Mouse (Mus musculus) lung, postnatal 36 days (tissue): ENCODE measurements around the gene Slc7a14.

Experiments
- DNase-seq: peaks from one replicate; pipeline ENCODE4 v3.0.0; 2022; ENCODE audit warnings: mixed read lengths

Slc7a14 gene

DNA sequence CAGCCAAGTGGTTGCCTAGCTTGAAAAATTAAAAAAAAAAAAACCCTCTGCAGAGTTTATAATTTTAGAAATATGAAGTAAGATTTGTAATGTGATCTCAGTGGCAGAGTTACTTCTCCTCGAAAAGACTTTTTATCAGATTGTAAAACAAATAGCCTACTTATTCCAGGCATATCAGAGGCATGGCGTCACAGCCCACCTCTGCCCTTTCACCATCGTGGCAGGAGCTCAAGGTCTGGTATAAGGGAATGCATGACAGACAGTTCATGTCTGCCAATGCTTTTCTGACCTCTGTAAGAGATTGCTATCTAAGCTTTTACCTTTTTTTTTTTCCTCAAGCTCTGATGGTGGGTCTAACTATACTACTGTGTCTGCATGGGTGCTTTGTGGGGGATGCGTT lies 102.1 kb downstream of the Slc7a14 start:
- no peak for DNase-seq

DNA sequence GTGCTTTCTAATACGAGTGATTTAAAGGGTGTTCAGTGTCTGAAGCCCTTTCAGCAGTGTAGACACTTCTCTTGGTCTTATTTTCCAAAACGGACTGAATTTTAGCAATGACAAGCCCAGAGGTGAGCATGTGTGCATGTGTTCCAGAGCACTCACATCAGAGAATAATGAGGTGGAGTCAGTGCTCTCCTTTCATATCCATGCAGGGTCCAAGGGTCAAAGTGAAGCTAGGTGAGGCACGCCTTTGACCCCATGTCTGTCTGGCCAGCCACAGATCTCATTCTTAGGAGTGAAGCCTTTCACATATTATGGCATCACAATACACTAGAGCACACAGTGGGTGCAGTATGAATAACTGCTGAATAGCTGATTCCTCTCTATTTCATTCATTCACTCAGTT lies 105.0 kb downstream of the Slc7a14 start:
- no peak for DNase-seq

DNA sequence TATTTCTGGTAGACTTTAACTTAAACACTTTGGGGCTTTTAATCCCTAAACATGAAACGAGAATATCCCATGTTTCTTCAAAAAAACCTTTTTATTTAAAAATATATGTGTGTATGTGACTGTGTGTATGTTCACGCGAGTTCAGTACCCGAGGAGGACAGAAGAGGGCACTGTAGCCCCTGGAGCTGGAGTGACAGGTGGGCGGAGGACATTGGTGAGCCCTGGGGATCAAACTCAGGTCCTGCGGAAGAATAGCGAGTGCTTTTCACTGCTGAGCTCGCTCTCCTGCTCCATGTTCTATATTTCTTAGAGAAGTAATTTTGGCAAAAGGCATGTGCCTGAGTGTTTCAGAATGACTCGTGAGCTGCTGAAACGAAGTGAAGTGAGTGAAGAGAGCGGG lies 106.2 kb downstream of the Slc7a14 start:
- DNase-seq = no peak

DNA sequence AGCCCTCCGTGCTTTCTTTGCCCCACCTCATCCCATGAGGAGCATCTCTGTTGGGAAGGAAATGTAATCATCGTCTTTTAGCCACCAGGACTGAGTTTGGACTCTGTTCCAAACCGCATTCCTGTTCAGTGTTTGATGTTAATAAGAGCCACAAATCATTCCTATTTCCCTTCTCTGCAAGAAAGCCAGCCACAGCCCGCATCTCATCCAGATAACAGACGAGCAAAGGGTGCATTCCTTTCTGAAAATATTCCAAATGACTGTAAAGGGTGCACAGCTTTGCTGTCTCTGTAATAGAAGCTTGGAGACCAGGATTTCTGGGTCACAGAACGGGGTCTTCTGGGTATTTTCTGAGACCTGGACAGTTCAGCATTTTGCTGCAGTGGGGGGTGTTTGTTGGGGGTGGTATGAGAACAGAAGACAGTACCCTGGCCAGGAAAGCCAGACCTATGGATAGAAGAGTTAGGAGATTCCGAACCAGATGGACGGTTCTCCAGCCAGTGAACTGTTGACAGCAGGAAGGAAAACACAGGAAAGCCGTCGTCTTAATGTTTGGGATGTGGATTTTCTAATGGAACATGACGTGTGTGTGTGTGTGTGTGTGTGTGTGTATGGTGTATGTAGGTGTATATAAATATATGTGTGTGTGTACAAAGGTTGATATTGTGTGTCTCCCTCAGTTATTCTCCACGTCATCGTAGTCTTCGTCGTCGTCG lies 110.9 kb downstream of the Slc7a14 start:
- DNase-seq = no peak

DNA sequence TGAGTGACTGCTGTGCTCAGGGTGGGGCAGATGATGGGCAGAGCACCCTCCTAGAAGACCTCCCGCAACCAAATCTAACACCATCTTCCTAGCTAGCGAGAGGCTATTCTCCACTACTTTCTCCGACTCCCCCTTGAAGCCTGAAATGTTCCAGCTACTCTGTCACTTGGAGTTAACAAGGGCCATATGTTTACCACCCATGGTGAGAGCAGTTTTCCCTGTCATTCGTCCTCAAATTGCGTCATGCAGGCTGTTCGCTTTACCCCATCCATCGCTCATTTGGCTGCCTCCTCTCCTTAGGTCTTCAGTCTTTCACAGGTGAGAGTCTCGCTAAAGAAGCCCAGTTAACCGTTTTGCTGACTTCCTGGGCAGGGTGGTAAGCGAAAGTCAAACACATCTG lies 118.8 kb downstream of the Slc7a14 start:
- no peak for DNase-seq

DNA sequence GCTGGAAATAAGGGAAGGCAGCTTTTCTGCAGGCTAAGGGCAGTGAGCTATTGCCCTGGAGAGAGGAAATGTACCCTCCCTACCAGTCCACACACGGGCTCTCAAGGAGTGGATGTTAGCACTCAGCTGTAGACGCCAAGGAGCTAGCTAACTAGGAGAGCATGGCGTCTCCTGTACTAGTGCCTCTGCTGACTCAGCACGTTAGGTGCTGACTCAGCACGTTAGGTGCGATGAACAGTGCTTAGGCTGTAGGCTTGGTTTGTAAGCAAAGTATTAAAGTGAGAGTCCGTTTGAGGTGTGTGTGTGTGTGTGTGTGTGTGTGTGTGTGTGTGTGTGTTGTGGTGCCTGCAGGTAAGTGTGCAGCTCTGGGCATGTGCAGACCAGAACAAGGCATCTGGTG lies 119.8 kb downstream of the Slc7a14 start:
- no peak for DNase-seq

DNA sequence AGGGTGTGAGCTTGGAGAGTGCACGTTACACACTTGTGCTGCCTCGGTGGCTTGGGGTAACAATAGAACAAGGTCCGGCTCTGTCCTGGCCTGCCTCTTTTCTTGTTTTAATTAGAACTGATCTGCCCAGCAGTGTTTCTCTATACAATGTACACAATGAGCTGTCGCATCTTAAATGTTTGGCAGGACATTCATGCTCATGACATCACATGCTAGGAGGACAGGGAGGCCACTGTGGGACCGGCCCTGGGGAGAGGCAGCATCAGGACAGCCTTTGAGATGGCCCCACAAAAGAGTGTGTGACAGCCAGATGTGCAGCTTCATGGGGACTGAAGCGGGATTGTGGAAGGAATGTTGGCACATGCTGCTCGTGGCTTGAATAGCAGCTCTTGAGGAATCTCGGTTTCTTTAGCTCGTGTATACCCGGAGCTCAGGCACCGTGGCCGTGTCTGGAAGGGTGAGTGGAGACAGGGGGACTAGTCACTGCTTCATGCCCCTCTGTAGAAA lies 143.8 kb downstream of the Slc7a14 start:
- no peak for DNase-seq

DNA sequence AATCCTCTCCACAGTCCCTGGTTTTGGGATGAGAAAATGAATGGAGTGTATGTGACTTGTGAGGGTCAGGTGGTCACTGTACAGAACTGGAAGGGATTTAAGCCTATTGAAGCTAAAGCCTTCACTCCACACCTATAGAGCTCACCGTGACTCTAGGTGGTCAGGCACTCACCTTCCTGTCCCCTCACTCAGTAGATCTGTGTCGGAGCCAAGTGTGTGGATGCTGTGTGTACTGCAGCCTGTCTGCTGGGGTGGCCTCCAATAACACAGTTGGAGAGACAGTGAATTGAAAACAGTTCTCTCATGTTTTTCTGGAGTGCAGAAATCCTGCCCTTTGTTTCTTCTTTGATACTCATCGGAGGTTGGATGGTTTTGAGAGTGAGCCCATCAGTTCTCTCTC lies 144.4 kb downstream of the Slc7a14 start:
- DNase-seq = no peak

DNA sequence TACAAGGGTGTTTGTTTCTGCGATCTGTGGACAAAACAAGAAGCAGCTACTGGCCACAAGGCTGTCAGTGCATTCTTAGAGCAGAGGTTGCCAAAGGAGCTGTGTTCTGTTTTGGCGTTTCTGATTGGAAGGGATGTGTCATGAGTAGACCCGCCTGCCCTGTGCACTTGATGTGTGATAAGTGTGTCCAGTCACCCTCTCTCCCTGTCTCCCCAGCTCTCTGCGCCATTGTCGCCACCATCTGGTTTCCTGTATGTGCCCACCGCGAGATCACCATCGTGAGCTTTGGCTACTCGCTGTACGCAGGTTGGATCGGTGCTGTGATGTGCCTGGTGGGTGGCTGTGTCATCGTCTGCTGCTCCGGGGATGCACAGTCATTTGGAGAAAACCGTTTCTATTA lies 147.3 kb downstream of the Slc7a14 start:
- no peak for DNase-seq

DNA sequence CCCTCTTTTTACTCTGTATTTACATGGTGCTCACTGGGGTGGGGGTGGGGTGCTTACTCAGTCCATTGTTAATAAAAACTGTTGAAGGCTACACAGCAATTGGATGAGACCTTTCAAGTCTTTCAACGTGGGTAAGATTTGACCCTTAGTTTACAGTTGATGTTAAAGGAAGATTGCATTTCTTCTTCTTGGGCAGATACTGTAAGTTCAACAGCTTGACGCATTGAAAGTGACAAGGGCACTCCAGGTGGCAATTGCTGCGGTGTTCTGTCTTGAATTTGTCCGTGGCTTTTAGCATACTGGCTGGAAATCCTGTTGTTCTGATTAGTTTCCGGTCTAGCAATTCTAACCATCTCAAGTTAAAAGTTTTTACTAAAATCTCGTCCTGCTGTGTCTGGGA lies 148.8 kb downstream of the Slc7a14 start:
- no peak for DNase-seq

DNA sequence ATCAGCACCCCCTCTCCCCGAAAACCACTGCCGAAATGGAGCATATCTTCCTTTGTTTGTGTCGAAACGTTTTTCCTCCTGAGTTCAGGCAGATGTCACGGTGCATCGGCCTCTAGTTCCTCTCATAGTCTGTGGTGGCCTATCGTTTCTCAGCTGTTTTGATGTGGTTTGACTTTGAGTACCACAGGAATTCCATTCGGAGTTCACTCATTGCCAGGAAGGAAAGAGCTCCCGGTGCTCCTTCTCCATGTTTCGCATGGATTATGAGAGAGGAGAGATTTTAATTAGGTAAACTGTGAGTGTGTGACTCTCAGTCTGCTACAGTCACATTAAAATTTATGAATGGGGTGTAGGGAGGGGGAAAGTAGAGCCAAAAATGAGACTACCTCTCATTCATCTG lies 150.1 kb downstream of the Slc7a14 start:
- DNase-seq = no peak

DNA sequence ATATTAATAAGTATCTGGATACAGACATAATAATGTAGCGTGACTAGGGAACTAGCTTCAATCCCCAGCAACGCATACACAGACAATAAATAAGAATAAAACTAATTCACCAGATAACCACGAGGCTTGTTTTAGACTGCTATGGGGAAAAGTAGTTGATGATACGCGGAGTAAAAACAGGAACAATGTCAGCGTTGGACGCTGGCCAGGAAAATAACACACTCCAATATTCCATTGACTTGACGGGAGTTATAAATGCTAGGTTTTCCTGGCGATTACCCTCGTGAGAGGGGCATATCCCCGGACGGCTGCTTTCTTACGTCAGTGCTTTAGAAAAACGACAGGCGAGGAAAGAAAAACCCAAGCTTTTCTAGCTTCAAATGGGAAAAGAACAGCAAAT lies 152.4 kb downstream of the Slc7a14 start:
- DNase-seq = no peak

DNA sequence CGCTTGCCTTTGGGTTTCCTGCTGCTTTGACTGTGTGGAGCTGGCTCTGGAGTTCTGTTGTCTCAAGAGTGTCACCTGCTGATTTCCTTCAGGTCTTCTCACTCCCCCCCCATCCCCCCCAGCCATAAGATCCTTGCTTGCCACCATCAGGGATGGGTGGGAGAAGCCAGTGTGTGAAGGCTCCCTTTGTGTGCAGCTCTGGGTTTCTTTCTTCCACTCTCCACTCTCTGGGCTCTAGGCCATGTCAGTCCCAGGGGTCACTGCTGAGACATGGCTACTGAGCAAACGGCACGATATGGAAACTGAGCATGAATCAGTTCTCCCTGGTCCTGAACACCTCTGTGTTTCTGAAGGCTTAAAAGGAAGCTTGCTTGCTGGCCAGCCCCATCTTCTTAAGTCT lies 154.1 kb downstream of the Slc7a14 start:
- DNase-seq = no peak
